Mouse (Mus musculus) ES-Bruce4 (cell line): Measurements from ENCODE around the gene Xpc. TPM values are rescaled to one million over a fixed set of nuclear protein-coding genes. Genes with fewer than 3 reads are reported as not detected.
A peak's percentile ranks its signal among the peaks of the same experiment; 100 is the strongest.

Experiments used
- H3K27ac ChIP-seq: 2 replicates; pipeline ENCODE4 v1.5.1; 2012; ENCODE audit warnings: low read length, inconsistent platforms; ENCODE audit not compliant: insufficient read depth
- H3K27me3 ChIP-seq: 2 replicates; pipeline ENCODE4 v1.6.1; 2012; ENCODE audit warnings: mild to moderate bottlenecking, low read length, inconsistent platforms; ENCODE audit not compliant: control insufficient read depth, poor library complexity, insufficient read depth, severe bottlenecking
- H3K36me3 ChIP-seq: 2 replicates; pipeline ENCODE4 v1.6.1; 2012; ENCODE audit warnings: inconsistent platforms, mild to moderate bottlenecking, low read length, moderate library complexity; ENCODE audit not compliant: control insufficient read depth, poor library complexity, insufficient read depth, severe bottlenecking
- H3K4me1 ChIP-seq: one replicate; pipeline ENCODE4 v1.8.1; 2011; ENCODE audit warnings: low read length; ENCODE audit not compliant: control insufficient read depth, insufficient read depth
- H3K4me3 ChIP-seq: 2 replicates; pipeline ENCODE4 v1.5.1; 2011; ENCODE audit warnings: low read depth, mild to moderate bottlenecking, low read length
- H3K9ac ChIP-seq: 2 replicates; pipeline ENCODE4 v1.6.1; 2012; ENCODE audit warnings: low read depth, mild to moderate bottlenecking, inconsistent platforms; ENCODE audit not compliant: poor library complexity, severe bottlenecking
- H3K9me3 ChIP-seq: replicated peaks from 2 replicates; pipeline ENCODE4 v1.6.1; 2012; ENCODE audit warnings: mild to moderate bottlenecking, low read length, inconsistent platforms; ENCODE audit not compliant: control insufficient read depth, poor library complexity, insufficient read depth, severe bottlenecking
- CTCF ChIP-seq: IDR thresholded peaks from one replicate; pipeline ENCODE4 v1.8.1; 2011; ENCODE audit warnings: low read depth, low read length
- EP300 ChIP-seq: IDR thresholded peaks from 2 replicates; pipeline ENCODE4 v1.6.1; 2011; ENCODE audit warnings: low read depth, low read length; ENCODE audit not compliant: insufficient read depth
- POLR2A ChIP-seq: IDR thresholded peaks from one replicate; pipeline ENCODE4 v1.8.1; 2011; ENCODE audit warnings: low read length; ENCODE audit not compliant: insufficient read depth
- polyA plus RNA-seq: library from polyadenylated mRNA; stranded (reverse); fragments of >200 nt; gene quantifications from 2 replicates; pipeline ENCODE4 v1.2.4, GENCODE M21; 2011; ENCODE audit warnings: low read depth; ENCODE audit not compliant: missing spikeins, insufficient read depth, insufficient read length

Gene Xpc
- polyA plus RNA-seq, 1 experiment: 16.5 TPM

DNA sequence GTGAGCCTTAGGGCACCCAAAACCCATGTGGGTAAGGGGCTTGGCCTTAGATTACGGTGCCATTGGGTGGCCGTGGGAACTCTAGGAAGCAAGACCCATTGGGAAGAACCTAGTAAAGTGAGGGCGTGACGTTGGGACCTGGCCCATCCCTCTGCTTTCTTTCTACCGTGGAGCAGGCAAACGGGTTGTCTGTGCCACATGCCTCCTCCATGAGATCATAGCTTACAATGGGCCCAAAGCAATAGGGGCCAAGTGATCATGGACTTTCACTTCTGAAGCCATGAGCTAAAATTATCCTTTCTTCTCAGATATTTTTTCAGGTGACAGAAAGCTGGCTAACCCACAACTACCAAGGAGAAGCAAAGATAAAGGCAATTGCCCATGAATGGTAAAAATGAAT lies 15.6 kb upstream of the Xpc start:
- H3K27ac ChIP-seq: no peak overlapping the region
- no peaks in the 10 kb centered on the region for H3K4me1 ChIP-seq
- H3K9ac ChIP-seq: no peak overlapping the region
- no peaks in the 10 kb centered on the region for H3K36me3 ChIP-seq
- H3K4me3 ChIP-seq: no peak overlapping the region
- TF ChIP-seq EP300 (no peak), CTCF (no peak), POLR2A (no peak)
- no peaks in the 10 kb centered on the region for H3K9me3 ChIP-seq
- no peaks in the 10 kb centered on the region for H3K27me3 ChIP-seq

DNA sequence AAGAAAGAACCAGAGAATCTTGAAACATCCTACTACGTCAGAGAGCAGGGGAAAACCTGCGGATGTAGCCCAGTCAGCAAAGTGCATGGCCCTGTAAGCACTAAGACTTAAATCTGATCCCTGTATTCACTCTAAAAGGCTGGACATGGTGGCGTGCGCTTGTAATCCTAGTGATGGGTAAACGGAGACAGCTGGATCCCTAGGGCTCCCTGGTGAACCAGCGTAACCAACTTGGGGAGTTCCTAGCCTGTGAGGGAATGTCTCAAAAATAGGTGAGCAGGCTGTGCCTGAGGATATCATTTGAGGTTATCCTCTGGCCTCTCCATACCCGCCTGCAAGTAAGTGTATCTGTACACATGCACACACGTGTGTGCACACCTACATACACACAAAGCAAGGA lies 15.0 kb upstream of the Xpc start:
- Histone ChIP-seq H3K27me3 (no peaks in the 10 kb centered on the region), H3K27ac (no peak overlapping the region), H3K4me1 (no peaks in the 10 kb centered on the region), H3K4me3 (no peak overlapping the region), H3K9ac (no peak overlapping the region), H3K36me3 (no peaks in the 10 kb centered on the region), H3K9me3 (no peaks in the 10 kb centered on the region)
- TF ChIP-seq POLR2A: no peak
- no peak for TF ChIP-seq EP300
- TF ChIP-seq CTCF: no peak

DNA sequence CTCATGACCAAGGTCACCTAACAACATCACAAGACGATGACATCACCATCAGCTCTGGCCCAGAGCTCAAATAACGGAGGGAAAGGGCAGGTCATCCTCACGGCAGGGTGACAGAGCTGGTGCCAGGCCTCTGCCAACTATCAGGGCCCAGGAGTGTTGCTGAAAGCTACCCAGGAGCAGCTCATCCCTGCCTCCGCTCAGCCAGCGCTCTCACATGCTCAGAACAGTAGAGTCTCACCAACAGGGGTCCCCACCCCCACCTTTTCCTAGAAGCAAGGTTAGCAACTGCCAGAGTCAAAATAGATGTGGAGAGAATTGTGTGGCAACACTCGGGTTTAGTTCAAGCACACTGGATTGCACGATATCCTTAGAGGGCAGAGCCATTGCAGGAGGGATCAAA lies 12.6 kb upstream of the Xpc start:
- H3K4me1 ChIP-seq: no peaks in the 10 kb centered on the region
- H3K9ac ChIP-seq: no peak overlapping the region
- H3K27ac ChIP-seq: no peak overlapping the region
- no peak for TF ChIP-seq EP300
- TF ChIP-seq POLR2A: no peak
- peaks cover 1% of the 10 kb centered on the region; the same call in 1 of the 2 replicates for H3K36me3 ChIP-seq
- no peaks in the 10 kb centered on the region for H3K9me3 ChIP-seq
- no peaks in the 10 kb centered on the region for H3K27me3 ChIP-seq
- no peak overlapping the region for H3K4me3 ChIP-seq

- no peaks in the 10 kb centered on the region for H3K4me1 ChIP-seq
- no peak overlapping the region for H3K9ac ChIP-seq
- no peaks in the 10 kb centered on the region for H3K27me3 ChIP-seq
- H3K9me3 ChIP-seq: no peaks in the 10 kb centered on the region
- H3K4me3 ChIP-seq: no peak overlapping the region
- TF ChIP-seq CTCF: peak; percentile 7
- no peak for TF ChIP-seq POLR2A
- H3K27ac ChIP-seq: no peak overlapping the region
- H3K36me3 ChIP-seq: peaks cover 8% of the 10 kb centered on the region
Observed at GRCm38 (mm10) chr6:91527227-91527860, 11.7 kb upstream of the Xpc start.

- Histone ChIP-seq H3K27me3 (no peaks in the 10 kb centered on the region), H3K4me3 (no peak overlapping the region), H3K36me3 (peaks cover 22% of the 10 kb centered on the region), H3K9ac (no peak overlapping the region), H3K4me1 (no peaks in the 10 kb centered on the region), H3K9me3 (no peaks in the 10 kb centered on the region), H3K27ac (no peak overlapping the region)
- TF ChIP-seq CTCF (no peak), POLR2A (no peak), EP300 (no peak)
Observed at GRCm38 (mm10) chr6:91525544-91525943, 9.9 kb upstream of the Xpc start.

GRCm38 (mm10) chr6:91522816-91523215 lies 7.1 kb upstream of the Xpc start:
- Histone ChIP-seq H3K36me3 (peaks cover 48% of the 10 kb centered on the region), H3K9ac (no peak overlapping the region), H3K27ac (no peak overlapping the region), H3K4me3 (no peak overlapping the region), H3K4me1 (no peaks in the 10 kb centered on the region), H3K9me3 (no peaks in the 10 kb centered on the region), H3K27me3 (no peaks in the 10 kb centered on the region)
- TF ChIP-seq EP300 (no peak), POLR2A (no peak), CTCF (no peak)
